Mouse (Mus musculus) heart, postnatal 0 days (tissue): ENCODE data around the gene Rpl37.

Experiments used
- CTCF ChIP-seq: IDR thresholded peaks from 2 replicates; pipeline ENCODE4 v1.5.1; 2016; ENCODE audit warnings: antibody characterized with exemption, control low read depth, low read depth
- EP300 ChIP-seq: IDR thresholded peaks from 2 replicates; pipeline ENCODE4 v1.6.1; 2016; ENCODE audit warnings: antibody characterized with exemption, low read depth

GRCm38 (mm10) chr15:5115173-5115572, 1.3 kb upstream of the Rpl37 start:
- TF ChIP-seq CTCF (no peak), EP300 (no peak)
